Mouse (Mus musculus) forebrain, postnatal 0 days (tissue): ENCODE results near the gene Dach1. TPM values are rescaled to one million over a fixed set of nuclear protein-coding genes. Genes with fewer than 3 reads are reported as not detected.

Experiments used
- ATAC-seq: fragments of 200-750 bp; cut with Nextera tagmentation; 2 replicates; pipeline ENCODE4 v1.8.0; 2017; ENCODE audit warnings: mild to moderate bottlenecking, moderate library complexity
- DNase-seq: peaks from one replicate; pipeline ENCODE4 v3.0.0-alpha.2; 2015
- H3K27ac ChIP-seq: fragments of 300-500 bp; sonication (generic); 2 replicates; pipeline ENCODE4 v1.5.1; 2014; ENCODE audit warnings: low read depth, mild to moderate bottlenecking, antibody characterized with exemption, low read length, moderate library complexity, mixed read lengths
- H3K27me3 ChIP-seq: fragments of 300-500 bp; sonication (generic); 2 replicates; pipeline ENCODE4 v1.6.1; 2014; ENCODE audit warnings: mild to moderate bottlenecking, low read length, mixed read lengths; ENCODE audit not compliant: insufficient read depth
- H3K36me3 ChIP-seq: fragments of 300-500 bp; sonication (generic); 2 replicates; pipeline ENCODE4 v1.6.1; 2014; ENCODE audit warnings: mild to moderate bottlenecking, moderate library complexity; ENCODE audit not compliant: insufficient read depth
- H3K4me1 ChIP-seq: fragments of 300-500 bp; sonication (generic); 2 replicates; pipeline ENCODE4 v1.6.1; 2014; ENCODE audit warnings: antibody characterized with exemption; ENCODE audit not compliant: insufficient read depth
- H3K4me2 ChIP-seq: fragments of 300-500 bp; sonication (generic); 2 replicates; pipeline ENCODE4 v1.6.1; 2014; ENCODE audit warnings: low read depth, mild to moderate bottlenecking, moderate library complexity
- H3K4me3 ChIP-seq: fragments of 300-500 bp; sonication (generic); 2 replicates; pipeline ENCODE4 v1.5.1; 2014; ENCODE audit warnings: low read depth, low read length, mixed read lengths
- H3K9ac ChIP-seq: fragments of 300-500 bp; sonication (generic); 2 replicates; pipeline ENCODE4 v1.6.1; 2014; ENCODE audit warnings: mild to moderate bottlenecking
- H3K9me3 ChIP-seq: fragments of 300-500 bp; sonication (generic); 2 replicates; pipeline ENCODE4 v1.6.1; 2016; ENCODE audit warnings: low read length
- CTCF ChIP-seq: sonication (generic); IDR thresholded peaks from 2 replicates; pipeline ENCODE4 v1.5.1; 2016; ENCODE audit warnings: antibody characterized with exemption, control low read depth, low read depth
- WGBS: fragments of 180-500 bp; shearing (Covaris S2); extraction: QIAGEN DNeasy Blood & Tissue Kit; methylation state at CpG from one replicate; pipeline ENCODE4 v1.1.7; 2014; 5-methylcytosine and 5-hydroxymethylcytosine counted together
- polyA plus RNA-seq: library from polyadenylated mRNA; unstranded; fragments of >200 nt; fragmentation: Nextera tagmentation; extraction: Ambion mirVana; gene quantifications from 2 replicates; pipeline ENCODE4 v1.2.1, GENCODE M21; 2015
- total RNA-seq: library from RNA; depleted of rRNA; stranded (reverse); fragments of >200 nt; gene quantifications from 2 replicates; pipeline ENCODE4 v1.2.3, GENCODE M21; 2014

The Dach1 gene
- total and polyA plus RNA-seq, 2 experiments from 2014 or later, result 5.8 to 10.6 TPM

- Histone ChIP-seq H3K9me3 (no peaks in the 10 kb centered on the region), H3K4me3 (no peak overlapping the region), H3K4me1 (no peaks in the 10 kb centered on the region), H3K36me3 (no peaks in the 10 kb centered on the region), H3K27me3 (no peaks in the 10 kb centered on the region), H3K4me2 (no peak overlapping the region), H3K9ac (no peak overlapping the region), H3K27ac (no peak overlapping the region)
- no peak for TF ChIP-seq CTCF
- no peak for ATAC-seq
- no peak for DNase-seq
- WGBS, result 46% methylated on average over 1 of the region's 1 CpGs
Observed at GRCm38 (mm10) chr14:98038524-98038923, 131.0 kb downstream of the Dach1 start.

- 47% methylated on average over 3 of the region's 3 CpGs for WGBS
- no peak for DNase-seq
- no peaks in the 10 kb centered on the region for H3K4me1 ChIP-seq
Observed at GRCm38 (mm10) chr14:98037175-98037574, 132.4 kb downstream of the Dach1 start.

GRCm38 (mm10) chr14:98035261-98035660 is 134.3 kb downstream of the Dach1 start:
- Histone ChIP-seq H3K4me1 (no peaks in the 10 kb centered on the region), H3K4me3 (no peak overlapping the region), H3K27ac (no peak overlapping the region), H3K9ac (no peak overlapping the region), H3K36me3 (no peaks in the 10 kb centered on the region), H3K27me3 (no peaks in the 10 kb centered on the region), H3K9me3 (no peaks in the 10 kb centered on the region), H3K4me2 (no peak overlapping the region)
- ATAC-seq (no peak), DNase-seq (no peak)
- 4% methylated on average over 1 of the region's 1 CpGs for WGBS
- TF ChIP-seq CTCF, result no peak

More at GRCm38 (mm10) chr14:98037175-98037574, 132.4 kb downstream of the Dach1 start:
- no peaks in the 10 kb centered on the region for H3K9me3 ChIP-seq
- H3K9ac ChIP-seq, result no peak overlapping the region
- no peak for ATAC-seq
- no peak overlapping the region for H3K4me2 ChIP-seq
- H3K27ac ChIP-seq, result no peak overlapping the region
- TF ChIP-seq CTCF, result no peak
- H3K27me3 ChIP-seq, result no peaks in the 10 kb centered on the region
- H3K36me3 ChIP-seq, result no peaks in the 10 kb centered on the region
- H3K4me3 ChIP-seq, result no peak overlapping the region

GRCm38 (mm10) chr14:98023540-98023939 is 146.0 kb downstream of the Dach1 start:
- no peak for DNase-seq
- TF ChIP-seq CTCF, result no peak
- H3K27me3 ChIP-seq, result no peaks in the 10 kb centered on the region
- H3K27ac ChIP-seq, result no peak overlapping the region
- H3K9ac ChIP-seq, result no peak overlapping the region
- no peak for ATAC-seq
- no peaks in the 10 kb centered on the region for H3K36me3 ChIP-seq
- no peaks in the 10 kb centered on the region for H3K9me3 ChIP-seq
- no peak overlapping the region for H3K4me3 ChIP-seq
- WGBS, result 78% methylated on average over 4 of the region's 4 CpGs
- no peaks in the 10 kb centered on the region; the same call in 1 of the 2 replicates for H3K4me1 ChIP-seq
- no peak overlapping the region for H3K4me2 ChIP-seq

GRCm38 (mm10) chr14:98014053-98014452 is 155.5 kb downstream of the Dach1 start:
- no peaks in the 10 kb centered on the region; the same call in 1 of the 2 replicates for H3K4me1 ChIP-seq
- H3K9me3 ChIP-seq, result no peaks in the 10 kb centered on the region
- H3K36me3 ChIP-seq, result no peaks in the 10 kb centered on the region
- WGBS, result 91% methylated on average over 1 of the region's 1 CpGs
- no peak overlapping the region for H3K9ac ChIP-seq
- ATAC-seq (no peak), DNase-seq (no peak)
- no peaks in the 10 kb centered on the region for H3K27me3 ChIP-seq
- H3K27ac ChIP-seq, result no peak overlapping the region
- TF ChIP-seq CTCF, result no peak
- H3K4me2 ChIP-seq, result no peak overlapping the region
- no peak overlapping the region for H3K4me3 ChIP-seq

GRCm38 (mm10) chr14:98008501-98008900 is 161.1 kb downstream of the Dach1 start:
- Histone ChIP-seq H3K4me3 (no peak overlapping the region), H3K9me3 (no peaks in the 10 kb centered on the region), H3K4me2 (no peak overlapping the region), H3K27ac (no peak overlapping the region), H3K4me1 (no peaks in the 10 kb centered on the region), H3K36me3 (no peaks in the 10 kb centered on the region), H3K27me3 (no peaks in the 10 kb centered on the region), H3K9ac (no peak overlapping the region)
- TF ChIP-seq CTCF, result no peak
- no peak for ATAC-seq
- DNase-seq, result no peak
- 65% methylated on average over 6 of the region's 6 CpGs for WGBS

- ATAC-seq, result no peak
- Histone ChIP-seq H3K9me3 (no peaks in the 10 kb centered on the region), H3K9ac (no peak overlapping the region), H3K4me1 (no peaks in the 10 kb centered on the region), H3K4me3 (no peak overlapping the region), H3K36me3 (no peaks in the 10 kb centered on the region), H3K27ac (no peak overlapping the region), H3K27me3 (no peaks in the 10 kb centered on the region), H3K4me2 (no peak overlapping the region)
- DNase-seq, result no peak
- TF ChIP-seq CTCF, result no peak
- WGBS, result 17% methylated on average over 1 of the region's 1 CpGs
Observed at GRCm38 (mm10) chr14:98002021-98002680, 167.4 kb downstream of the Dach1 start.

GRCm38 (mm10) chr14:97998584-97998983 is 171.0 kb downstream of the Dach1 start:
- Histone ChIP-seq H3K27me3 (no peaks in the 10 kb centered on the region), H3K27ac (no peak overlapping the region), H3K36me3 (no peaks in the 10 kb centered on the region), H3K4me2 (no peak overlapping the region), H3K9ac (no peak overlapping the region), H3K4me3 (no peak overlapping the region), H3K9me3 (no peaks in the 10 kb centered on the region), H3K4me1 (no peaks in the 10 kb centered on the region)
- no peak for DNase-seq
- TF ChIP-seq CTCF, result no peak
- no peak for ATAC-seq
